Mouse (Mus musculus) cerebellum, adult 2 months (tissue): ENCODE measurements around the gene Tespa1. TPM values are rescaled to one million over a fixed set of nuclear protein-coding genes. Genes with fewer than 3 reads are reported as not detected.

Experiments used
- DNase-seq, 2 experiments: peaks; one replicate each; pipeline ENCODE4 v3.0.0; 2021
- H3K27ac ChIP-seq: fragments of 200-500 bp; 2 replicates; pipeline ENCODE4 v1.5.1; 2012; ENCODE audit warnings: low read length, control low read depth, inconsistent platforms; ENCODE audit not compliant: insufficient read depth
- H3K27me3 ChIP-seq: fragments of 200-500 bp; 2 replicates; pipeline ENCODE4 v1.6.1; 2012; ENCODE audit warnings: inconsistent platforms, mild to moderate bottlenecking, low read length, moderate library complexity; ENCODE audit not compliant: control insufficient read depth, insufficient read depth
- H3K4me1 ChIP-seq: fragments of 200-500 bp; 2 replicates; pipeline ENCODE4 v1.6.1; 2011; ENCODE audit warnings: low read length; ENCODE audit not compliant: control insufficient read depth, insufficient read depth
- H3K4me3 ChIP-seq: fragments of 200-500 bp; replicated peaks from 2 replicates; pipeline ENCODE3; 2011; ENCODE audit warnings: mild to moderate bottlenecking, low read depth, low read length, control low read depth; ENCODE audit not compliant: insufficient read depth
- CTCF ChIP-seq: fragments of 200-500 bp; IDR thresholded peaks from 2 replicates; pipeline ENCODE4 v1.5.1; 2011; ENCODE audit warnings: low read depth, mild to moderate bottlenecking, control low read depth, low read length, moderate library complexity, borderline replicate concordance; ENCODE audit not compliant: insufficient read depth
- POLR2A ChIP-seq: fragments of 200-500 bp; IDR thresholded peaks from 2 replicates; pipeline ENCODE4 v1.6.1; 2011; ENCODE audit warnings: low read length, control low read depth, borderline replicate concordance; ENCODE audit not compliant: insufficient read depth
- WGBS: fragments of 180-500 bp; shearing (Covaris S2); methylation state at CpG from one replicate; pipeline ENCODE4 v1.1.7; 2018; 5-methylcytosine and 5-hydroxymethylcytosine counted together
- polyA plus RNA-seq: library from polyadenylated mRNA; depleted of rRNA; stranded (reverse); fragments of >200 nt; gene quantifications from 2 replicates; pipeline ENCODE4 v1.2.3, GENCODE M21; 2012

The Tespa1 gene
- polyA plus RNA-seq, 1 experiment = 0.11 TPM

GRCm38 (mm10) chr10:130311534-130312227 is 11.0 kb upstream of the Tespa1 start:
- TF ChIP-seq POLR2A (no peak), CTCF (no peak)
- no peak for DNase-seq
- Histone ChIP-seq H3K4me3 (no peak overlapping the region), H3K4me1 (no peaks in the 10 kb centered on the region), H3K27me3 (no peaks in the 10 kb centered on the region), H3K27ac (no peak overlapping the region)
- WGBS = 93% methylated on average over 2 of the region's 2 CpGs

GRCm38 (mm10) chr10:130313531-130313930 is 9.1 kb upstream of the Tespa1 start:
- no peak for DNase-seq
- WGBS = 71% methylated on average over 1 of the region's 1 CpGs
- Histone ChIP-seq H3K27ac (no peak overlapping the region), H3K4me3 (no peak overlapping the region), H3K4me1 (no peaks in the 10 kb centered on the region), H3K27me3 (no peaks in the 10 kb centered on the region)
- no peak for TF ChIP-seq POLR2A
- TF ChIP-seq CTCF = no peak

GRCm38 (mm10) chr10:130314110-130314829 is 8.4 kb upstream of the Tespa1 start:
- H3K4me3 ChIP-seq = no peak overlapping the region
- no peak for DNase-seq
- TF ChIP-seq CTCF (no peak), POLR2A (no peak)
- H3K27me3 ChIP-seq = no peaks in the 10 kb centered on the region
- no peaks in the 10 kb centered on the region for H3K4me1 ChIP-seq
- WGBS = 58% methylated on average over 2 of the region's 2 CpGs
- no peak overlapping the region for H3K27ac ChIP-seq

GRCm38 (mm10) chr10:130315846-130316245 is 6.8 kb upstream of the Tespa1 start:
- Histone ChIP-seq H3K27ac (no peak overlapping the region), H3K27me3 (no peaks in the 10 kb centered on the region), H3K4me3 (no peak overlapping the region), H3K4me1 (no peaks in the 10 kb centered on the region)
- TF ChIP-seq POLR2A (no peak), CTCF (no peak)
- DNase-seq = no peak

GRCm38 (mm10) chr10:130318720-130319119 is 4.0 kb upstream of the Tespa1 start:
- Histone ChIP-seq H3K4me3 (no peak overlapping the region), H3K27me3 (no peaks in the 10 kb centered on the region), H3K27ac (no peak overlapping the region), H3K4me1 (no peaks in the 10 kb centered on the region)
- 86% methylated on average over 4 of the region's 4 CpGs for WGBS
- no peak for DNase-seq
- TF ChIP-seq CTCF (no peak), POLR2A (no peak)

GRCm38 (mm10) chr10:130320715-130321114 is 2.0 kb upstream of the Tespa1 start:
- Histone ChIP-seq H3K4me1 (no peaks in the 10 kb centered on the region), H3K4me3 (no peak overlapping the region), H3K27ac (no peak overlapping the region), H3K27me3 (no peaks in the 10 kb centered on the region)
- WGBS = 93% methylated on average over 2 of the region's 2 CpGs
- no peak for DNase-seq
- no peak for TF ChIP-seq POLR2A

GRCm38 (mm10) chr10:130322062-130322461 is 608 bp upstream of the Tespa1 start:
- no peaks in the 10 kb centered on the region for H3K27me3 ChIP-seq
- no peak overlapping the region for H3K27ac ChIP-seq
- TF ChIP-seq CTCF (no peak), POLR2A (no peak)
- no peak overlapping the region for H3K4me3 ChIP-seq
- DNase-seq = no peak
- no peaks in the 10 kb centered on the region for H3K4me1 ChIP-seq

- WGBS = 93% methylated on average over 4 of the region's 4 CpGs
- no peaks in the 10 kb centered on the region for H3K4me1 ChIP-seq
- H3K4me3 ChIP-seq = no peak overlapping the region
- H3K27ac ChIP-seq = no peak overlapping the region
- no peaks in the 10 kb centered on the region for H3K27me3 ChIP-seq
- no peak for TF ChIP-seq POLR2A
- no peak for TF ChIP-seq CTCF
- DNase-seq = no peak
These were observed 1.6 kb downstream of the Tespa1 start for GRCm38 (mm10) chr10:130324243-130324642.
